Mouse (Mus musculus) C2C12 (cell line): ENCODE measurements around the gene Tfpt. TPM values are rescaled to one million over a fixed set of nuclear protein-coding genes. Genes with fewer than 3 reads are reported as not detected.

Experiments used
- H3K27me3 ChIP-seq: one replicate; pipeline ENCODE4 v1.6.1; 2011; ENCODE audit not compliant: control insufficient read depth, insufficient read depth, insufficient read length
- H3K36me3 ChIP-seq: one replicate; pipeline ENCODE4 v1.6.1; 2011; ENCODE audit not compliant: control insufficient read depth, insufficient read depth
- H3K4me3 ChIP-seq: one replicate; pipeline ENCODE4 v1.5.1; 2011; ENCODE audit warnings: mild to moderate bottlenecking, control low read depth; ENCODE audit not compliant: poor library complexity, insufficient read depth, severe bottlenecking
- H3K79me2 ChIP-seq: one replicate; pipeline ENCODE4 v1.6.1; 2011; ENCODE audit not compliant: control insufficient read depth, insufficient read depth
- H3K79me3 ChIP-seq: one replicate; pipeline ENCODE4 v1.6.1; 2011; ENCODE audit warnings: low read depth, control low read depth
- H3ac ChIP-seq: one replicate; pipeline ENCODE3; 2011; ENCODE audit warnings: low read depth; ENCODE audit not compliant: control insufficient read depth, insufficient read length
- CEBPB ChIP-seq: IDR thresholded peaks from one replicate; pipeline ENCODE4 v1.6.1; 2011; ENCODE audit warnings: low read depth, mild to moderate bottlenecking, control low read depth, moderate library complexity
- CTCF ChIP-seq: IDR thresholded peaks from one replicate; pipeline ENCODE4 v1.5.1; 2011; ENCODE audit not compliant: control insufficient read depth, insufficient read depth, insufficient read length
- FOSL1 ChIP-seq: IDR thresholded peaks from one replicate; pipeline ENCODE4 v1.8.0; 2011; ENCODE audit warnings: mild to moderate bottlenecking, low read length; ENCODE audit not compliant: poor library complexity, insufficient read depth, severe bottlenecking
- MAX ChIP-seq: IDR thresholded peaks from one replicate; pipeline ENCODE4 v1.6.1; 2011; ENCODE audit warnings: mild to moderate bottlenecking, control low read depth
- MYOD1 ChIP-seq: IDR thresholded peaks from one replicate; pipeline ENCODE4 v1.6.1; 2011; ENCODE audit warnings: low read depth; ENCODE audit not compliant: control insufficient read depth, insufficient read length
- MYOG ChIP-seq: IDR thresholded peaks from one replicate; pipeline ENCODE4 v1.6.1; 2011; ENCODE audit not compliant: control insufficient read depth, insufficient read length; ENCODE audit errors: extremely low read depth
- USF1 ChIP-seq: IDR thresholded peaks from one replicate; pipeline ENCODE4 v1.6.1; 2011; ENCODE audit warnings: low read depth, mild to moderate bottlenecking, control low read depth, moderate library complexity
- polyA plus RNA-seq: library from polyadenylated mRNA; unstranded; fragments of >200 nt; fragmentation: generic; extraction: Trizol; gene quantifications from one replicate; pipeline ENCODE4 v1.2.1, GENCODE M21; 2012; ENCODE audit warnings: missing spikeins

The Tfpt gene
- polyA plus RNA-seq, 1 experiment, result 24.6 TPM

DNA sequence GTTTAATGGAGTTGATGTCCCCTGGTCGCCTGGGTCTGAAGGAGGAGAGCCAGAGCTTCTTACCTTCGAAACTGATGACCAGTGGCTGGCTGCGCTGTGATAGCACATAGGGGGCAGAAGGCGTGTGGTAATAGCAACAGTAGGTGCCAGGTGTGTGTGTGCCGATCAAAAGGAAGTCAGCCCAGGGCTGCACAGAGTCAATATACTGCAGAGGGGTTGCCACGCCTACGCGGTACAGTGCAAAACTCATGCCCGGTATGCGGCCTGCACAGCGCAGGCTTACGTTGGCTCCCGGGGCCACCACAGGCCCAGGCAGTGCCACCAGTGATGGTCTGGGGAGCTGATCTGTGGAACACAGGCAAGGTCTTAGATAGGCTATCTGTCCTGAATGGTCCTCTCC lies 18.7 kb downstream of the Tfpt start:
- Histone ChIP-seq H3K4me3 (no peak overlapping the region), H3K36me3 (no peaks in the 10 kb centered on the region), H3K27me3 (peaks cover 13% of the 10 kb centered on the region), H3ac (no peak overlapping the region), H3K79me2 (no peaks in the 10 kb centered on the region), H3K79me3 (no peaks in the 10 kb centered on the region)
- TF ChIP-seq MAX (no peak), USF1 (no peak), MYOG (no peak), FOSL1 (no peak), CTCF (no peak), MYOD1 (no peak), CEBPB (no peak)

DNA sequence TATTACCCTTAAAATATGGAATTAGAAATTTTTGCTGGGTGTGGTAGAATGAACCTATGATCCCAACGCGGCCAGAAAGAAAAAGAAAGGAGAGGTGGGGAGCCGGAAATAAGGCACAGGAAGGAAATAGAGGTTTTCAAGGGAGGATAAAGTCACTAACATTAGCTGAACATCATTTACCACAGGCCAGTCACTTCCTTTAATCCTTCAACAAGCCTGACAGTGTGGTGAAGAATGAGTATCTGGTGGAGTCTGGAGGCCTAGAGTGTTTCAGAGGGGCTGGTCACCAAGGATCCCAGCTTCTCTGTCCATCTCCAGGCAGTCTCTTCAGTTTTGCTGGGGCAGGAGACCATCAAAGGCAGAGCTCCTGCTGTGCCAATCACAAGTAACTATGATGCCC lies 19.3 kb downstream of the Tfpt start:
- no peak overlapping the region for H3K4me3 ChIP-seq
- H3K27me3 ChIP-seq, result peaks cover 10% of the 10 kb centered on the region
- no peak overlapping the region for H3ac ChIP-seq
- no peaks in the 10 kb centered on the region for H3K36me3 ChIP-seq
- no peak for TF ChIP-seq CEBPB
- no peak for TF ChIP-seq MYOG
- no peak for TF ChIP-seq FOSL1
- TF ChIP-seq CTCF, result no peak
- TF ChIP-seq MYOD1, result no peak
- TF ChIP-seq USF1, result no peak
- no peak for TF ChIP-seq MAX
- H3K79me2 ChIP-seq, result no peaks in the 10 kb centered on the region
- H3K79me3 ChIP-seq, result no peaks in the 10 kb centered on the region

- Histone ChIP-seq H3K27me3 (peaks cover 7% of the 10 kb centered on the region), H3K36me3 (no peaks in the 10 kb centered on the region), H3K79me3 (no peaks in the 10 kb centered on the region), H3ac (no peak overlapping the region), H3K79me2 (no peaks in the 10 kb centered on the region), H3K4me3 (no peak overlapping the region)
- TF ChIP-seq USF1 (no peak), FOSL1 (no peak), MYOG (no peak), CTCF (no peak), CEBPB (no peak), MYOD1 (no peak), MAX (no peak)
Observed at GRCm38 (mm10) chr7:3609082-3609481, 20.6 kb downstream of the Tfpt start.

DNA sequence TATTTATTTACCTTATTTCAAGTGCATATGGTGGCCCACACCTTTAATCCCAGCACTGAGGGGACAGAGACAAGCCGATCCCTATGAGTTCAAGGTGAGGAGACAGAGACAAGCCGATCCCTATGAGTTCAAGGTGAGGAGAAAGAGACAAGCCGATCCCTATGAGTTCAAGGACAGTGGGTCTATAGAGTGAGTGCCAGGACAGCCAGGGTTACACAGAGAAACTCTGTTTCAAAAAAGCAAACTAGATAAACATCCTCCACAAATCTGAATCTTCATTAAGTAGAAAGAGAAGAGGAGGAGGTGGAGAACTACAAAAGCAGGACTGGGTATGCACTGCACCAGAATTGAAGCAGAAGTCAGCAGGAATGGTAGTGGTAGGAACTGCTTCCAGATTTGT lies 21.1 kb downstream of the Tfpt start:
- no peaks in the 10 kb centered on the region for H3K79me2 ChIP-seq
- no peaks in the 10 kb centered on the region for H3K36me3 ChIP-seq
- H3K27me3 ChIP-seq, result peaks cover 7% of the 10 kb centered on the region
- no peak overlapping the region for H3K4me3 ChIP-seq
- no peaks in the 10 kb centered on the region for H3K79me3 ChIP-seq
- H3ac ChIP-seq, result no peak overlapping the region
- TF ChIP-seq CTCF (no peak), MAX (no peak), MYOD1 (no peak), FOSL1 (no peak), MYOG (no peak), CEBPB (no peak), USF1 (no peak)

DNA sequence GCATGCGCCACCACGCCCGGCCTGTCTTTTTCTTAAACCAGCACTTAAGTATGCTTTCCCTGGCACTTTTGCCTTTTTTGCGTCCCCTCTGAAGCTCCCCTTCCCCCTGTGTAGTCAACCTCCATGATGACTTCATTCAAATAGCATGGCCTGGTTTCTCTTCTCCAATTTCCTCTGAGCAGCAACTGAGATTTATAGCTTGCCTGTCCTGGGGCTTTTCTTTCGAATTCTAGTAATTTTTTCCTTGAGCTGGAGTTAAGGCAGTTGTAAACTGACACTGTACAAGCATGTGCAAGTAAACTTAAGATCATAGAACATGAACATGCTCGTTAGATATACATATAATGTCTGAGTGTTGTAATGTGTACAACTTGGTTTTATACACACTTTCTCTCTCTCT lies 22.3 kb downstream of the Tfpt start:
- H3K79me3 ChIP-seq, result no peaks in the 10 kb centered on the region

DNA sequence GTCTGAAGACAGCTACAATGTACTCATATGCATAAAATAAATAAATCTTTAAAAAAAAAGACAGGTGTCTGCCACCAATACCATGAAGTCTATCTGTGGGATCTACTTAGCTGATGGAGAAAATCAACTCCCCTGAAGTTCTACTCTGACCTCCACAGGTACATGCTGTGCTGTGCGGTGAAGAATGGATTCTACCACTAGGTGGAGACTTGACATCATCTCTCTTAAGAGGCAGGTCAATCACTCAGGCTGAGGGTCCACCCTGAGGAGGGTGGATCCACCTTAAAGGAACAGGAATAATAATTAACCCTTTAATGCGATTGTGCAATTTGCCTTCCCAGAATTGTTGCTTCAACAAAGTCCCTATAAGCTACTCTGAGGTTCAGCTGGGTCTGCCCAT lies 22.9 kb downstream of the Tfpt start:
- peaks cover 7% of the 10 kb centered on the region for H3K27me3 ChIP-seq
- H3ac ChIP-seq, result no peak overlapping the region
- TF ChIP-seq MYOD1, result no peak
- TF ChIP-seq CEBPB, result peak; percentile 18
- no peak overlapping the region for H3K4me3 ChIP-seq
- H3K36me3 ChIP-seq, result no peaks in the 10 kb centered on the region
- H3K79me3 ChIP-seq, result no peaks in the 10 kb centered on the region
- no peaks in the 10 kb centered on the region for H3K79me2 ChIP-seq

More for the DNA sequence above, 22.3 kb downstream of the Tfpt start:
- H3K4me3 ChIP-seq, result no peak overlapping the region
- peaks cover 7% of the 10 kb centered on the region for H3K27me3 ChIP-seq
- no peaks in the 10 kb centered on the region for H3K36me3 ChIP-seq
- TF ChIP-seq USF1 (no peak), MYOG (no peak), MAX (no peak), MYOD1 (no peak), FOSL1 (no peak), CEBPB (no peak), CTCF (no peak)
- no peak overlapping the region for H3ac ChIP-seq
- H3K79me2 ChIP-seq, result no peaks in the 10 kb centered on the region
